Mouse (Mus musculus) lung, adult 2 months (tissue): ENCODE results near the gene Scml4.

Experiments
- CTCF ChIP-seq: fragments of 200-500 bp; IDR thresholded peaks from 2 replicates; pipeline ENCODE4 v1.5.1; 2011; ENCODE audit warnings: mild to moderate bottlenecking, low read length, control low read depth; ENCODE audit not compliant: insufficient read depth
- POLR2A ChIP-seq: fragments of 200-500 bp; IDR thresholded peaks from 2 replicates; pipeline ENCODE4 v1.6.1; 2011; ENCODE audit warnings: low read depth, mild to moderate bottlenecking, control low read depth, low read length, borderline replicate concordance; ENCODE audit errors: extremely low read depth

DNA sequence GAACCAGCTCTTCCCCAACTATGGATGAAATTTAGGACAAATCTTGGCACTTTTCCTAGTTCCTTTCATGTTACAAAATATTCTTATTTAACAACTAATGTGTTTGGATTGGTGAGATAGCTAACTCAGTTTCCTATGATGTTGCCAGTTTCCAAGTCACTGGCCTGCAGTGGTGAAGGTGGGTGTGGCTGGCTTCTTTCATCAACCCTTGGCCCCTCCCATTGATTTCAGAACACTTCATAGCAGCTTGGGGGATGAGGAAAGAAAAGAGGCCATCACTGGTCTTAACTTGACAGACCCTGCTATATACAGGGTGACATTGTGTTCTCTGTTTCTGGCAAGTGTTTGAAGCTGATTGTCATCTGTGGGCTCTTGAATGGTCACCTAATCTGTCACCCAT lies 76.0 kb downstream of the Scml4 start:
- no peak for TF ChIP-seq CTCF
- no peak for TF ChIP-seq POLR2A
